Mouse (Mus musculus) lung, postnatal 0 days (tissue): ENCODE measurements around the gene 4933407L21Rik.

Experiments used
- CTCF ChIP-seq: IDR thresholded peaks from 2 replicates; pipeline ENCODE4 v1.5.1; 2016; ENCODE audit warnings: antibody characterized with exemption, mild to moderate bottlenecking
- EP300 ChIP-seq: IDR thresholded peaks from 2 replicates; pipeline ENCODE4 v1.6.1; 2016; ENCODE audit warnings: antibody characterized with exemption, mild to moderate bottlenecking, control low read depth

GRCm38 (mm10) chr1:85898761-85899387, 29.4 kb upstream of the 4933407L21Rik start:
- TF ChIP-seq CTCF = no peak
- no peak for TF ChIP-seq EP300
